Mouse (Mus musculus): ENCODE measurements around the gene Ppp1r21. TPM values are rescaled to one million over a fixed set of nuclear protein-coding genes. Genes with fewer than 3 reads are reported as not detected.
A peak's percentile ranks its signal among the peaks of the same experiment; 100 is the strongest.

The Ppp1r21 gene
- polyA plus RNA-seq, 1 experiment from 2014 or later, result 16.6 TPM

DNA sequence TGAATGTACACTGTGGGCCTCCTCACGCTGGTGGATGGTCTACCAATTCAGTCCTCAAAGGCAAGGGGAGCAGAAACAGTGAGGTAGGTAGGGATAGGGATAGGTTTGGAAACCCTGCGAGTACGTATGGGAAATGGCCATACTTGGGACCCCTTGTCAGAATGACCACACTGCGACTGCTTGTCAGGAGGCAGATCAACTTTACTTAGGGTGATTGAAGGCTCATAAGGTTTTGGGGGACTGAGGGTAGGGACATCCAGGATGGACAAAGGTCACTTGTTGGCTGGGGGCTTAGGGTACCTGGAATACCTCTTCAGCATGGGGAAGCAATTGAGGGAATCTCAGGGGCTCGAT, 37.8 kb upstream of the Ppp1r21 start:
- H3K27me3 ChIP-seq (replicated peaks; ENCODE audit: control insufficient read depth, insufficient read depth, low read length), result no peaks in the 10 kb centered on the region
- DNase-seq (ENCODE audit: low spot score) (peak; percentile 25), ATAC-seq (replicated peaks; ENCODE audit: low FRiP score) (no peak)
- no peak overlapping the region for H3K9ac ChIP-seq (ENCODE audit: low read depth, low read length)
- H3K9me3 ChIP-seq (ENCODE audit: control insufficient read depth, low read length), result no peaks in the 10 kb centered on the region
- no peak overlapping the region for H3K4me3 ChIP-seq (ENCODE audit: low read depth, low read length)
- H3K4me1 ChIP-seq (replicated peaks; ENCODE audit: control insufficient read depth, insufficient read depth, low read length), result no peaks in the 10 kb centered on the region
- H3K27ac ChIP-seq (ENCODE audit: low read depth, low read length), result no peak overlapping the region
- H3K4me2 ChIP-seq, result no peak overlapping the region
- 89% methylated on average over 5 of the region's 5 CpGs for WGBS
- H3K36me3 ChIP-seq (ENCODE audit: control insufficient read depth, insufficient read depth, low read length), result peaks cover 3% of the 10 kb centered on the region; the same call in 1 of the 2 replicates

DNA sequence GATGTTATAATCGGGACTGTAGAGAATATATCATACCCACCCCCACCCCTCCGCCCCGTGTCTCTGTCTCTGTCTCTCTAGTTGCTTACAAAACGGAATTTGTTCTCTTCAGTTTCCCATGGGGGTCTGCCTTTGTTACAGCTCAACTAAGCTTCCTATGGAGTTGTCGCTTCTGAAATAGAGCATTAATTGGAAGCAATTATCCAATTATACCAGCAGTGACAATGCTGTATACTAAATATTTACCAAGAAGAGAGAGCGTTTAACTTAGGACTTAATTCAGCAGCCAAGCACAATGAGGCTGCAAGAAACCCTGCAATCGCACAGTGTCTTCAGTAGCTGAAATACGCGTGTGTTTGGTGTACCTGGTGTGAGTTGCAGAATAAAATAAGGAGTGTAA, 36.4 kb upstream of the Ppp1r21 start:
- peaks cover 5% of the 10 kb centered on the region; the same call in 1 of the 2 replicates for H3K36me3 ChIP-seq (ENCODE audit: control insufficient read depth, insufficient read depth, low read length)
- peak; percentile 12 for DNase-seq (ENCODE audit: low spot score)
- 86% methylated on average over 9 of the region's 9 CpGs for WGBS

DNA sequence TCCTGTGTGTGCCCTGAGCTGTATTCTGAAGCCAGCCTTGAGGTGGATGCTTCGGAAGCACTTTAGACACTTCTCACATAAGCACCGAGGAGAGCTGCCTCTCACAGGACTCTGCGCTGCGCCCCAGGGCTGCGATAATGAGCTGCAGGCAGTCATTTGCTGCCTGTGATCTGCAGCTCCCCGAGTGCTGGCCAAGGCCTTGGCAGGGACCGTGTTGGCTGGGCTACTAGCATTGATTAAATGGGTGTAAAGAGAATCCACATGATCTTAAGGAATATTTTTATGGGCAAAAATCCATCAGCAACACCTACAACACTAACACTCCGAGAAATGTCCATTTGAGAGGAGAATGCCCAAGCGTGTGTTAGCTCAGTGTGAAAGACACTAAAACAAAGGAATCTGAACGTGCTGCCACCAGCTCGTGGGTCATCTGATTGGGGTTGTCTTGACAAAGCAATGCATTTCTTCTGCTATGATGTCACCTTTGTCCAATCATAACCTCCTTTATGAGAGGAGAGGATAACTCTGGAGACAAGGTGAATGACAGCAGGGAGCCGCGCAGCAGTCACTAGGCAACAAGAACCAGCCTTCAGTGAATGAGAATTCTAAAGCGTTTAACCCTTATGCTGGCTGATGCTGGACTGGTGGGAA, 35.7 kb upstream of the Ppp1r21 start:
- Histone ChIP-seq H3K36me3 (ENCODE audit: control insufficient read depth, insufficient read depth, low read length) (peaks cover 5% of the 10 kb centered on the region; the same call in 1 of the 2 replicates), H3K27ac (ENCODE audit: low read depth, low read length) (no peak overlapping the region), H3K9ac (ENCODE audit: low read depth, low read length) (no peak overlapping the region), H3K27me3 (replicated peaks; ENCODE audit: control insufficient read depth, insufficient read depth, low read length) (no peaks in the 10 kb centered on the region), H3K4me3 (ENCODE audit: low read depth, low read length) (no peak overlapping the region), H3K9me3 (ENCODE audit: control insufficient read depth, low read length) (no peaks in the 10 kb centered on the region), H3K4me2 (no peak overlapping the region), H3K4me1 (replicated peaks; ENCODE audit: control insufficient read depth, insufficient read depth, low read length) (no peaks in the 10 kb centered on the region)
- 83% methylated on average over 14 of the region's 14 CpGs for WGBS
- DNase-seq (ENCODE audit: low spot score), result peak; percentile 14
- no peak for ATAC-seq (replicated peaks; ENCODE audit: low FRiP score)

More for the DNA sequence above, 36.4 kb upstream of the Ppp1r21 start:
- Histone ChIP-seq H3K9ac (ENCODE audit: low read depth, low read length) (no peak overlapping the region), H3K9me3 (ENCODE audit: control insufficient read depth, low read length) (no peaks in the 10 kb centered on the region), H3K4me3 (ENCODE audit: low read depth, low read length) (no peak overlapping the region), H3K27me3 (replicated peaks; ENCODE audit: control insufficient read depth, insufficient read depth, low read length) (no peaks in the 10 kb centered on the region), H3K27ac (ENCODE audit: low read depth, low read length) (no peak overlapping the region), H3K4me1 (replicated peaks; ENCODE audit: control insufficient read depth, insufficient read depth, low read length) (no peaks in the 10 kb centered on the region), H3K4me2 (no peak overlapping the region)
- ATAC-seq (replicated peaks; ENCODE audit: low FRiP score), result no peak

DNA sequence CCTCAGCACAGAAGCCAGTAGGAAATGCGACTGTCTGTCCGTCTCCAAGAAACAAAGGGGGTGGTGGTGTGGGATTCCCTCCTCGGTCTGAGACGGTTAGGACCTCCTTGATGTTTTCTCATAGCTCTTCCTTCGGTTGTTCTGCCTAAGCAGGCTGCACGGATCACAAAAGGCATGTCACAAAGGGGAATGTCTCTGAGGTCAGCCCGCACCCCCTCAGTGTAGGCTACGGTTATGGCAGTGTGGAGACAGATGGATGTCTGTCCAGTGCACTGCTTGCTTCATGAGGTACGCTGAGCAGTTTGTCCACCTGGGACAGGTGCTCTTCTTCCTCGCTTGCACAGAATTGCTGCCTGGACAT, 35.2 kb upstream of the Ppp1r21 start:
- H3K27me3 ChIP-seq (replicated peaks; ENCODE audit: control insufficient read depth, insufficient read depth, low read length), result no peaks in the 10 kb centered on the region
- ATAC-seq (replicated peaks; ENCODE audit: low FRiP score) (no peak), DNase-seq (ENCODE audit: low spot score) (peak; percentile 24)
- H3K4me3 ChIP-seq (ENCODE audit: low read depth, low read length), result no peak overlapping the region
- no peak overlapping the region for H3K9ac ChIP-seq (ENCODE audit: low read depth, low read length)
- H3K36me3 ChIP-seq (ENCODE audit: control insufficient read depth, insufficient read depth, low read length), result peaks cover 5% of the 10 kb centered on the region; the same call in 1 of the 2 replicates
- no peak overlapping the region for H3K27ac ChIP-seq (ENCODE audit: low read depth, low read length)
- no peaks in the 10 kb centered on the region for H3K4me1 ChIP-seq (replicated peaks; ENCODE audit: control insufficient read depth, insufficient read depth, low read length)
- no peak overlapping the region for H3K4me2 ChIP-seq
- 90% methylated on average over 10 of the region's 10 CpGs for WGBS
- H3K9me3 ChIP-seq (ENCODE audit: control insufficient read depth, low read length), result no peaks in the 10 kb centered on the region

DNA sequence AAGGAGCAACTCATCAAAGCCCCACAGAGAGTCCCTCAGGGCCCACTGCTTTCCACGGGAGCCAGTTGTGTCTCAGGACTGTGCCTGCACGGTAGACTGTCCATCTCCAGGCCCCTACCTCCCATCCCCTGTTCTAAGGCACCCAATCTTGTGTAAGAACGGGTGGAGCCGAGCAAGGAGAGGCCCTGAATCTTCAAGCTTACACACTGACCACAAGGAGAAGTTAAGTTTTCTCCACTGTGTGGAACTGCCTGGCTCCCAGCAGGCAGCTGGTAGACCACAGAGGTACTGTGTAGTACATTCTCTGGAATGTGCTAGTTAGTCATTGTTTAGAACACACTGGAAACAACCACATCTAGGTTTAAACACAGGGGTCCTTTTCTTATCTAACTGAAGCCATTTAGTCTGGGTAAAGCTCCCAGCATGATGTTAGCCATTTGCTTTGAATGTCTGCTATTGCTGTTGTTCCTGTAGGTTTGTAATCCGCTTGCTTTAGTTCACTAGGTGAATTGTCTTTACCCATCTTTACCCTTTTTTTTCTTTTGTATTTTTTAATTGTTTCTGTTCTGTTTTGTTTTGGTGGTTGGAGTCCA, 31.7 kb upstream of the Ppp1r21 start:
- WGBS, result 80% methylated on average over 5 of the region's 5 CpGs
- peak; percentile 15 for DNase-seq (ENCODE audit: low spot score)

DNA sequence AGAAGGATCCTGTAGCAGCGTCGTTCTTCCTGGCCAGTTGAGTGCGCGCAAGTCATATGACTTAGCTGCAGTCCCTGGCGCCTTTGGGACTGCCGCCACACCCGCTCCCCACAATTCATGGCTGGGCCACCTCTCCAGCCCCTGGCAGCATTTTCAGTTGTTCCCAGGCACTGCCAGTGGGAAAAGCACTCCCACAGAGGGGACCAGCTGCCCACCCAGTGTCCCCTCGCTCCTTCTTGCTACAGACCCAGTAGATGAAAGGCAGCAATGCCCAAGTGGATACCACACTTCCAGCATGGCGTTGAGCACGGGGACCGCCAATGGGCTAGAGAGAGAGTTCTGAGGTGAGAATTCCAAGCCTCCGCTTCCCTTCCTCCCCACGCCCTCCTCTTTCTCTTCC, 25.9 kb upstream of the Ppp1r21 start:
- Histone ChIP-seq H3K27ac (ENCODE audit: low read depth, low read length) (no peak overlapping the region), H3K9me3 (ENCODE audit: control insufficient read depth, low read length) (no peaks in the 10 kb centered on the region), H3K4me1 (replicated peaks; ENCODE audit: control insufficient read depth, insufficient read depth, low read length) (peaks cover 3% of the 10 kb centered on the region), H3K27me3 (replicated peaks; ENCODE audit: control insufficient read depth, insufficient read depth, low read length) (no peaks in the 10 kb centered on the region), H3K4me3 (ENCODE audit: low read depth, low read length) (no peak overlapping the region), H3K4me2 (no peak overlapping the region), H3K9ac (ENCODE audit: low read depth, low read length) (no peak overlapping the region), H3K36me3 (ENCODE audit: control insufficient read depth, insufficient read depth, low read length) (peaks cover 3% of the 10 kb centered on the region; the same call in 1 of the 2 replicates)
- ATAC-seq (replicated peaks; ENCODE audit: low FRiP score) (no peak), DNase-seq (ENCODE audit: low spot score) (no peak)
- 89% methylated on average over 13 of the region's 13 CpGs for WGBS

More for the DNA sequence above, 31.7 kb upstream of the Ppp1r21 start:
- Histone ChIP-seq H3K27ac (ENCODE audit: low read depth, low read length) (no peak overlapping the region), H3K4me1 (replicated peaks; ENCODE audit: control insufficient read depth, insufficient read depth, low read length) (no peaks in the 10 kb centered on the region), H3K4me3 (ENCODE audit: low read depth, low read length) (no peak overlapping the region), H3K27me3 (replicated peaks; ENCODE audit: control insufficient read depth, insufficient read depth, low read length) (no peaks in the 10 kb centered on the region), H3K9me3 (ENCODE audit: control insufficient read depth, low read length) (no peaks in the 10 kb centered on the region), H3K36me3 (ENCODE audit: control insufficient read depth, insufficient read depth, low read length) (peaks cover 5% of the 10 kb centered on the region; the same call in 1 of the 2 replicates), H3K4me2 (no peak overlapping the region), H3K9ac (ENCODE audit: low read depth, low read length) (no peak overlapping the region)
- no peak for ATAC-seq (replicated peaks; ENCODE audit: low FRiP score)

DNA sequence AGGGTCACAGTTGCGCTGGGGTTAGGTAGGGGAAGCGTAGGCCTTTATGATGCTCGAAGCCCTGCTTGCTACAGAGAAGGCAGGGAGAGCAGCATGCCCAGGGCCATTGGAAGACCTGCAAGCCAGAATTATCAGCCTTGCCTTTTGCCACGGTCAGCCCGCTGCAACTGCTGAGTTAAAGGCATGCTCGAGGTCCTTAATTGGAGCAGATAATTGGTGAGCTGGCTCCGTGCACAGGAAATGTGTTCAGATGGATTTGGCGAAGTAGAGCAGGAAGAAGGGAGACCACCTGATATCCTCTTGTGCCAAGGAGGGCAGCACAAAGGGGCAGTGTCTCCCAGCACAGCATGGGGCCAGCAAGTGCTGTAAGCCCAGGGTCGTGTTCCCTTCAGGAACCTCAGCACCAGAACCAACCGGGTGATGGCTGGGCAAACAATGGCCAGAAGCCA, 24.6 kb upstream of the Ppp1r21 start:
- H3K9me3 ChIP-seq (ENCODE audit: control insufficient read depth, low read length), result no peaks in the 10 kb centered on the region
- no peak overlapping the region for H3K27ac ChIP-seq (ENCODE audit: low read depth, low read length)
- H3K4me3 ChIP-seq (ENCODE audit: low read depth, low read length), result no peak overlapping the region
- ATAC-seq (replicated peaks; ENCODE audit: low FRiP score) (no peak), DNase-seq (ENCODE audit: low spot score) (no peak)
- no peak overlapping the region for H3K9ac ChIP-seq (ENCODE audit: low read depth, low read length)
- no peak overlapping the region for H3K4me2 ChIP-seq
- WGBS, result 45% methylated on average over 10 of the region's 10 CpGs
- H3K4me1 ChIP-seq (replicated peaks; ENCODE audit: control insufficient read depth, insufficient read depth, low read length), result peaks cover 3% of the 10 kb centered on the region
- no peaks in the 10 kb centered on the region for H3K36me3 ChIP-seq (ENCODE audit: control insufficient read depth, insufficient read depth, low read length)
- H3K27me3 ChIP-seq (replicated peaks; ENCODE audit: control insufficient read depth, insufficient read depth, low read length), result no peaks in the 10 kb centered on the region

DNA sequence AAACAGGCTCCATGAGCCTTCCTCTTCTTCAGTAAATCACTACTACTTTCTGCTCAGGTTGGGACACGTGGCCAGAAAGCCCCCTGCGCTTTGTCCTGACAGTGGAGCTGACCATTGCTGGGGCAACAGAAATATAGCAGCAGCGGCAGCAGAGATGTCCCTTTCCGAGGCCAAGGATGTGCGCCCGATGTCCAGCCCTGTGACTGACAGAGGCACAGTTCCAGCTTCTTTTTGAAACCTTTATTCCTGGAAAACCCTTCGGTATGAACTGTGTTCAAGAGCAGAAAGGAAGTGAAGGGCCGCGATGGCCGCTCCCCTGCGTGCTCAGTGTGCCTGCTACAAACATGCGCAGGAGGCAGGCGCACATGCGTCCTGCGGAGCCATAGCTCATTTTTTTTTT, 24.0 kb upstream of the Ppp1r21 start:
- Histone ChIP-seq H3K27ac (ENCODE audit: low read depth, low read length) (no peak overlapping the region), H3K36me3 (ENCODE audit: control insufficient read depth, insufficient read depth, low read length) (no peaks in the 10 kb centered on the region), H3K4me3 (ENCODE audit: low read depth, low read length) (no peak overlapping the region), H3K4me2 (no peak overlapping the region), H3K27me3 (replicated peaks; ENCODE audit: control insufficient read depth, insufficient read depth, low read length) (no peaks in the 10 kb centered on the region), H3K9ac (ENCODE audit: low read depth, low read length) (no peak overlapping the region), H3K4me1 (replicated peaks; ENCODE audit: control insufficient read depth, insufficient read depth, low read length) (peaks cover 3% of the 10 kb centered on the region), H3K9me3 (ENCODE audit: control insufficient read depth, low read length) (no peaks in the 10 kb centered on the region)
- ATAC-seq (replicated peaks; ENCODE audit: low FRiP score), result no peak
- 90% methylated on average over 15 of the region's 15 CpGs for WGBS
- DNase-seq (ENCODE audit: low spot score), result no peak

DNA sequence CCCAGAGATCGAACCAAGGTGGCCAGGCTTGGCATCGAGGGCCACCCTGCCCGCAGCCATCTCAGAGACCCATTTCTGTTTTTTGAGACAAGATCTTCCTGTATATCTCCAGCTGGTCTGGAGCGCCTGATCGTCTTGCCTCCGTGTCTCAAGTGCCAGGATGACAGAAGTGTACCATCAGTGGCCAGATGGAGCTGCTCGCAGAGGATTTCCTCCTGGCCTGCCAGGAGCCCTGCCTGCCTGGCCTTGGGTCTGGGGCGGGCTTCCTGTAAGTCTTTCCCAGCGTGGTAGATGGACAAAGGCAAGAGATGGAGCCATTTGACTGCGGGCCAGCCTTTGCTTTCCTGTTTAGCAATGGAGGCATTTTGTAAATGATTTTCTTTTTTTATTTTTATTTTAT, 22.5 kb upstream of the Ppp1r21 start:
- no peak overlapping the region for H3K4me3 ChIP-seq (ENCODE audit: low read depth, low read length)
- no peak overlapping the region for H3K27ac ChIP-seq (ENCODE audit: low read depth, low read length)
- no peaks in the 10 kb centered on the region for H3K36me3 ChIP-seq (ENCODE audit: control insufficient read depth, insufficient read depth, low read length)
- no peak for DNase-seq (ENCODE audit: low spot score)
- H3K9ac ChIP-seq (ENCODE audit: low read depth, low read length), result no peak overlapping the region
- no peak overlapping the region for H3K4me2 ChIP-seq
- H3K4me1 ChIP-seq (replicated peaks; ENCODE audit: control insufficient read depth, insufficient read depth, low read length), result peaks cover 3% of the 10 kb centered on the region
- no peaks in the 10 kb centered on the region for H3K9me3 ChIP-seq (ENCODE audit: control insufficient read depth, low read length)
- ATAC-seq (replicated peaks; ENCODE audit: low FRiP score), result no peak
- H3K27me3 ChIP-seq (replicated peaks; ENCODE audit: control insufficient read depth, insufficient read depth, low read length), result no peaks in the 10 kb centered on the region
- WGBS, result 75% methylated on average over 10 of the region's 10 CpGs

Measured in liver, embryonic 11.5 days (tissue).